Mouse (Mus musculus) midbrain, embryonic 13.5 days (tissue): Measurements from ENCODE around the gene Cab39. TPM values are rescaled to one million over a fixed set of nuclear protein-coding genes. Genes with fewer than 3 reads are reported as not detected.

ENCODE experiments used
- ATAC-seq: fragments of 200-750 bp; cut with Nextera tagmentation; 2 replicates; pipeline ENCODE4 v1.8.0; 2017; ENCODE audit warnings: mild to moderate bottlenecking, moderate TSS enrichment, moderate library complexity
- H3K27ac ChIP-seq: fragments of 300-500 bp; sonication (generic); 2 replicates; pipeline ENCODE4 v1.5.1; 2015; ENCODE audit warnings: inconsistent platforms, mild to moderate bottlenecking, moderate library complexity
- H3K27me3 ChIP-seq: fragments of 300-500 bp; sonication (generic); 2 replicates; pipeline ENCODE4 v1.6.1; 2015; ENCODE audit warnings: mild to moderate bottlenecking, inconsistent platforms
- H3K36me3 ChIP-seq: fragments of 300-500 bp; sonication (generic); 2 replicates; pipeline ENCODE4 v1.6.1; 2015; ENCODE audit warnings: mild to moderate bottlenecking, inconsistent platforms
- H3K4me1 ChIP-seq: fragments of 300-500 bp; sonication (generic); replicated peaks from 2 replicates; pipeline ENCODE4 v1.6.1; 2015; ENCODE audit warnings: inconsistent platforms
- H3K4me2 ChIP-seq: fragments of 300-500 bp; sonication (generic); replicated peaks from 2 replicates; pipeline ENCODE4 v1.6.1; 2015; ENCODE audit warnings: moderate library complexity, mild to moderate bottlenecking, inconsistent platforms
- H3K4me3 ChIP-seq: fragments of 300-500 bp; sonication (generic); replicated peaks from 2 replicates; pipeline ENCODE4 v1.5.1; 2015; ENCODE audit warnings: mild to moderate bottlenecking, inconsistent platforms
- H3K9ac ChIP-seq: fragments of 300-500 bp; sonication (generic); replicated peaks from 2 replicates; pipeline ENCODE4 v1.6.1; 2015; ENCODE audit warnings: mild to moderate bottlenecking, inconsistent platforms
- H3K9me3 ChIP-seq: fragments of 300-500 bp; sonication (generic); 2 replicates; pipeline ENCODE4 v1.6.1; 2016; ENCODE audit warnings: mild to moderate bottlenecking, inconsistent platforms
- WGBS: fragments of 180-500 bp; shearing (Covaris S2); methylation state at CpG from one replicate; pipeline ENCODE4 v1.1.7; 2015; 5-methylcytosine and 5-hydroxymethylcytosine counted together
- microRNA-seq: library from miRNA; unstranded; fragments of <30 nt; microRNA quantifications from one replicate; pipeline ENCODE4, GENCODE M21; 2016
- polyA plus RNA-seq: library from polyadenylated mRNA; unstranded; fragments of >200 nt; fragmentation: Nextera tagmentation; extraction: Ambion mirVana; gene quantifications from 2 replicates; pipeline ENCODE4 v1.2.1, GENCODE M21; 2015

The Cab39 gene
- polyA plus RNA-seq, 1 experiment from 2014 or later: 54.9 TPM

- no peaks in the 10 kb centered on the region for H3K9me3 ChIP-seq
- H3K27me3 ChIP-seq: no peaks in the 10 kb centered on the region
- ATAC-seq: no peak
- H3K27ac ChIP-seq: no peak overlapping the region
- H3K36me3 ChIP-seq: no peaks in the 10 kb centered on the region
- H3K4me2 ChIP-seq: peak overlapping the region; percentile 88
- H3K9ac ChIP-seq: peak overlapping the region; percentile 88
- H3K4me3 ChIP-seq: peak overlapping the region; percentile 86
- 73% methylated on average over 5 of the region's 5 CpGs for WGBS
- H3K4me1 ChIP-seq: peaks cover 66% of the 10 kb centered on the region
Measured at GRCm38 (mm10) chr1:85896110-85896509, 102.9 kb downstream of the Cab39 start.

DNA sequence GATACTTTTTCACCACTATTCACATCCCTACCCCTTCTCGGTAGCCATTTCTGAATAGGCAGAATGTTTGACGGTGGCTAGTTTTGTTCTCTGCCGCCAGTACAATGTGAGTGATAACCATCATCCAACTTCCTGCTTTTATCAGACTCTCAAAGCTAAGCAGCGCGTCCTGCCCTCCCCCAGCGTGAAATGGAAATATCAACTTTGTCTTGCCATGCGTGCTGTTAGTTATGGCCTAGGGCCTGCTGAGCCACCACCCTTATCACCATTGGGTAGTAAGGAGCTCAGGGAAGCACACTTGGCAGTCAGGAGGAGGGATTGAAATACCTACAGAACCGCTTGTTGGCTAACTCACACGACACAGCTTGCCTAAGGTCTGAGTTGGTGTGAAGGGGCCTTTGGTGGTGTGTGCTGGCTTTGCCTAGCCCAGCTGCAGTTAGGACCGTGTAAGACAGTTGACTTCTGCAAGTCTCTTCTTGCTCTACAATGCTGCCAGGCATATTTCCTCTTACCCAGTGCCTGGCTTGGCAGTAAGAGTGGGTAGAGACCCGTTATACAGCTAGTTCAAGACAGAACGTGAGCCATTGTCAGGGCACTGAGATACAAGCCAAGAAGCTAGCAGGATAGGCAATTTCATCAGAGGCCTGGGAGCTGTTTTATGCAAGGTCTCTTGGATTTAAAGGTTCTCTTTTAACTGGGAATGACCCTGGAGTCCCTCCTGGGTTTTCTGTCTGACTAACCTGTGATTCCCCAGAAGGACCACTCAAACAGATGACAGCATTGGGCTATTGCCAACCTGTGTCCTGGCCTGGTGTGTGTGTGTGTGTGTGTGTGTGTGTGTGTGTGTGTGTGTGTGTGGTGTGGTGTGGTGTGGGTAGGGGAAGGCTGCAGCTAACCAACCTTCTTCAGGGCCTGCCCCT, 103.8 kb downstream of the Cab39 start:
- WGBS: 73% methylated on average over 12 of the region's 12 CpGs
- no peak for ATAC-seq
- Histone ChIP-seq H3K9me3 (no peaks in the 10 kb centered on the region), H3K27ac (peak overlapping the region; percentile 87), H3K4me3 (peak overlapping the region; percentile 86), H3K9ac (peak overlapping the region; percentile 56), H3K4me2 (peak overlapping the region; percentile 88), H3K27me3 (no peaks in the 10 kb centered on the region), H3K36me3 (no peaks in the 10 kb centered on the region), H3K4me1 (peaks cover 75% of the 10 kb centered on the region)

DNA sequence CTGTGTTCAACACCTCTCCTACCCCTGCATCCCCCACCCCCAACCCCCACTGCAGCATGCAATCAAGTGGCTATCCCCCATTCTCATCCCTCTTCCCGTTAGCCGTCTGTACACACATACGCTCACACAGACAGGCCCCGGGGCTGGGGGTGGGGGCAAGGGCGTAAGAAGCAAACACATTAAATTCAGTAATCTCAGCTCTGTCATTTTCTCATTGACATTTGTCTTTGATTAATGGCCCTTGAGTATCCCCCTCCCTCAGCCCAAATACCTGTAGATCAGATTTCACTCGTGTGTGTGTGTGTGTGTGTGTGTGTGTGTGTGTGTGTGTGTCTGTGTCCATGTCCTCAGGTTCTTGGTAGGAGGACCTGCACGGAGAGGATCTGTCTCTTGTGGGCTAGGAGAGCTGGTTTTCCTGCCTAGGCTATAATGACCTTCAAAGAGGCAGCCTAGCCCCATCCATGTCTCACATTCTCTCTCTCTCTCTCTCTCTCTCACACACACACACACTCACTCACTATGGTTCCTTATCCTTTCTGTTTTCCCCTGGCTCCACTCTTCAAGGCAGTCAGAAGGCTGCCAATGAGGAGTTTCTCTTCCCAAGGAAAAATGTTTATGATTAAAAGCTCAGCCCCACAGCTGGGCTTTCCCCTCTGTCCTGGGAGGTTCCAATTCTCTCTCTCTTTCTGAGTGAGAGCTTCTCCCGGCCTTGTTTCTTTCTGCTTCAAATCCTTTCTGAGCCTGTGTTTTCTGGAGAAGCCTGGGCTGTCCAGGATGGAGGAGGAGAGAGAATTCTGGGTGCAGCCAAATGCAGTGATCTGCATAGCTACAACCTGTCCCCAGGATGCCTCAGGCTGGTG, 104.9 kb downstream of the Cab39 start:
- H3K36me3 ChIP-seq: peaks cover 5% of the 10 kb centered on the region
- no peaks in the 10 kb centered on the region for H3K9me3 ChIP-seq
- H3K4me3 ChIP-seq: peak overlapping the region; percentile 86
- H3K27me3 ChIP-seq: no peaks in the 10 kb centered on the region
- ATAC-seq: no peak
- WGBS: 28% methylated on average over 8 of the region's 8 CpGs
- H3K4me2 ChIP-seq: peak overlapping the region; percentile 88
- peak overlapping the region; percentile 87 for H3K27ac ChIP-seq
- H3K4me1 ChIP-seq: peaks cover 85% of the 10 kb centered on the region
- H3K9ac ChIP-seq: peak overlapping the region; percentile 56

GRCm38 (mm10) chr1:85898761-85899387, 105.6 kb downstream of the Cab39 start:
- Histone ChIP-seq H3K9me3 (no peaks in the 10 kb centered on the region), H3K36me3 (peaks cover 12% of the 10 kb centered on the region), H3K4me2 (peak overlapping the region; percentile 88), H3K4me1 (peaks cover 81% of the 10 kb centered on the region), H3K27me3 (no peaks in the 10 kb centered on the region), H3K27ac (peak overlapping the region; percentile 87), H3K9ac (peak overlapping the region; percentile 56), H3K4me3 (peak overlapping the region; percentile 86)
- no peak for ATAC-seq
- WGBS: 13% methylated on average over 12 of the region's 12 CpGs

DNA sequence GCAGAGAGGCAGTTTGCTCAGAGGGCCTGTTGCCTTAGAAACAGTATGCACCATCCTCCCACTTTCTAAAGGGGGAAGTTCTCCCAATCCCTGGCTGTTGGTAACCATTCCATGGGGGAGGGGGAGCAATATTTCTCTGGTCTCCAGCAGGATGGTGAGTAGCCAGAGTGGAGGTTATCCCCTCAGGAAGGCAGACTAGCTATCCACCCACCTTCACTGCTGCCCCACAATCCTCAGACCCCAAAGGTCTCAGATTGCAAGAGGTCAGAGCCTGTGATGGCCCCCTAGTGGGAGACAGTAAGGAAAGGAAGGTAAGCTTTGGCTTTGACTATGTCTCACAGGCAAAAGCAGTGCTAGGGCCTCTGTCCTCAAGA, 106.1 kb downstream of the Cab39 start:
- Histone ChIP-seq H3K4me2 (peak overlapping the region; percentile 88), H3K4me3 (peak overlapping the region; percentile 86; the same call in 1 of the 2 replicates), H3K27ac (peak overlapping the region; percentile 87), H3K9ac (0 out of 2 replicates have a peak overlapping the region, but pooled peaks have one; percentile 56), H3K9me3 (no peaks in the 10 kb centered on the region), H3K27me3 (no peaks in the 10 kb centered on the region), H3K4me1 (peaks cover 79% of the 10 kb centered on the region), H3K36me3 (peaks cover 17% of the 10 kb centered on the region)
- ATAC-seq: no peak

GRCm38 (mm10) chr1:85900521-85901333, 107.5 kb downstream of the Cab39 start:
- Histone ChIP-seq H3K4me3 (no peak overlapping the region), H3K9me3 (no peaks in the 10 kb centered on the region), H3K27me3 (no peaks in the 10 kb centered on the region), H3K27ac (peak overlapping the region; percentile 76), H3K36me3 (peaks cover 31% of the 10 kb centered on the region), H3K4me2 (peak overlapping the region; percentile 9; the same call in 1 of the 2 replicates), H3K9ac (peak overlapping the region; percentile 39), H3K4me1 (peaks cover 73% of the 10 kb centered on the region)
- ATAC-seq: no peak
- 75% methylated on average over 7 of the region's 7 CpGs for WGBS

Small RNA genes within 50 kb of the gene (microRNA-seq; reads per million reads assigned to microRNA genes)
- gene Gm25472: not detected
- not detected for gene Mir8096

Other genes starting within 250 kb of the Cab39 start
- not detected in 2 replicates for gene G530012D18Rik, start 217.8 kb upstream of the Cab39 start, polyA plus RNA-seq
- gene Sp110, start 194.6 kb upstream of the Cab39 start, polyA plus RNA-seq: 0.38 and 0.68 TPM in 2 replicates
- 0.36 and 0.46 TPM in 2 replicates for gene Sp140, start 193.1 kb upstream of the Cab39 start, polyA plus RNA-seq
- 0.30 and 0.59 TPM in 2 replicates for gene Sp100, start 143.5 kb upstream of the Cab39 start, polyA plus RNA-seq
- 0.59 and 0.90 TPM in 2 replicates for gene A630001G21Rik, start 14.8 kb upstream of the Cab39 start, polyA plus RNA-seq
- gene Itm2c, start 100.8 kb downstream of the Cab39 start, polyA plus RNA-seq: 179 and 201 TPM in 2 replicates
- gene 4933407L21Rik, start 135.0 kb downstream of the Cab39 start, polyA plus RNA-seq: 6.4 and 6.5 TPM in 2 replicates
- 0.05 and 0.07 TPM in 2 replicates for gene Gpr55, start 167.6 kb downstream of the Cab39 start, polyA plus RNA-seq
- 0.27 TPM in 1 of 2 replicates, not detected in the other for gene Spata3, start 223.4 kb downstream of the Cab39 start, polyA plus RNA-seq